Mouse (Mus musculus) liver, postnatal 0 days (tissue): ENCODE measurements around the gene Uroc1. TPM values are rescaled to one million over a fixed set of nuclear protein-coding genes. Genes with fewer than 3 reads are reported as not detected.

ENCODE experiments used
- ATAC-seq: fragments of 200-750 bp; cut with Nextera tagmentation; 2 replicates; pipeline ENCODE4 v1.8.0; 2017; ENCODE audit warnings: mild to moderate bottlenecking, moderate library complexity
- DNase-seq: peaks from one replicate; pipeline ENCODE4 v3.0.0-alpha.2; 2016
- H3K27ac ChIP-seq: fragments of 300-500 bp; sonication (generic); 2 replicates; pipeline ENCODE4 v1.5.1; 2014; ENCODE audit warnings: antibody characterized with exemption, moderate library complexity, mild to moderate bottlenecking, low read depth
- H3K27me3 ChIP-seq: fragments of 300-500 bp; sonication (generic); 2 replicates; pipeline ENCODE4 v1.6.1; 2014; ENCODE audit warnings: low read length, control low read depth, mixed read lengths; ENCODE audit not compliant: insufficient read depth
- H3K36me3 ChIP-seq: fragments of 300-500 bp; sonication (generic); replicated peaks from 2 replicates; pipeline ENCODE4 v1.6.1; 2014; ENCODE audit warnings: mild to moderate bottlenecking, control low read depth, low read length, moderate library complexity, mixed read lengths; ENCODE audit not compliant: insufficient read depth
- H3K4me1 ChIP-seq: fragments of 300-500 bp; sonication (generic); 2 replicates; pipeline ENCODE4 v1.6.1; 2014; ENCODE audit warnings: antibody characterized with exemption, mild to moderate bottlenecking, control low read depth; ENCODE audit not compliant: insufficient read depth
- H3K4me2 ChIP-seq: fragments of 300-500 bp; sonication (generic); 2 replicates; pipeline ENCODE4 v1.6.1; 2014; ENCODE audit warnings: low read depth, mild to moderate bottlenecking, low read length, moderate library complexity, mixed read lengths
- H3K4me3 ChIP-seq: fragments of 300-500 bp; sonication (generic); 2 replicates; pipeline ENCODE4 v1.5.1; 2014; ENCODE audit warnings: low read depth, low read length
- H3K9ac ChIP-seq: fragments of 300-500 bp; sonication (generic); replicated peaks from 2 replicates; pipeline ENCODE4 v1.6.1; 2014; ENCODE audit warnings: mild to moderate bottlenecking, moderate library complexity
- H3K9me3 ChIP-seq: fragments of 300-500 bp; sonication (generic); 2 replicates; pipeline ENCODE4 v1.6.1; 2016; ENCODE audit warnings: mild to moderate bottlenecking, control low read depth, low read length, mixed read lengths
- CTCF ChIP-seq: sonication (generic); IDR thresholded peaks from 2 replicates; pipeline ENCODE4 v1.5.1; 2016; ENCODE audit warnings: antibody characterized with exemption, low read depth
- EP300 ChIP-seq: IDR thresholded peaks from 2 replicates; pipeline ENCODE4 v1.6.1; 2016; ENCODE audit warnings: antibody characterized with exemption, low read depth, mild to moderate bottlenecking
- WGBS: fragments of 180-500 bp; shearing (Covaris S2); extraction: QIAGEN DNeasy Blood & Tissue Kit; methylation state at CpG from one replicate; pipeline ENCODE4 v1.1.7; 2014; ENCODE audit not compliant: insufficient replicate concordance; 5-methylcytosine and 5-hydroxymethylcytosine counted together
- polyA plus RNA-seq: library from polyadenylated mRNA; unstranded; fragments of >200 nt; fragmentation: Nextera tagmentation; extraction: Ambion mirVana; gene quantifications from 2 replicates; pipeline ENCODE4 v1.2.1, GENCODE M21; 2015

Uroc1 gene
- polyA plus RNA-seq, 1 experiment from 2014 or later, result 51.0 TPM

- DNase-seq (no peak), ATAC-seq (no peak)
- H3K27ac ChIP-seq, result no peak overlapping the region
- no peaks in the 10 kb centered on the region for H3K27me3 ChIP-seq
- no peak overlapping the region for H3K4me3 ChIP-seq
- H3K9me3 ChIP-seq, result no peaks in the 10 kb centered on the region
- TF ChIP-seq EP300 (no peak), CTCF (no peak)
- H3K36me3 ChIP-seq, result peaks cover 8% of the 10 kb centered on the region; the same call in 1 of the 2 replicates
- 66% methylated on average over 2 of the region's 2 CpGs for WGBS
- H3K4me2 ChIP-seq, result no peak overlapping the region
- H3K9ac ChIP-seq, result no peak overlapping the region
- no peaks in the 10 kb centered on the region for H3K4me1 ChIP-seq
Observed at GRCm38 (mm10) chr6:90342343-90342742, 9.3 kb downstream of the Uroc1 start.

- no peak for DNase-seq
- TF ChIP-seq CTCF (no peak), EP300 (no peak)
- WGBS, result 59% methylated on average over 4 of the region's 4 CpGs
Observed at GRCm38 (mm10) chr6:90347183-90347582, 14.1 kb downstream of the Uroc1 start.

GRCm38 (mm10) chr6:90348500-90348899 is 15.4 kb downstream of the Uroc1 start:
- no peaks in the 10 kb centered on the region for H3K9me3 ChIP-seq
- TF ChIP-seq CTCF (no peak), EP300 (no peak)
- H3K4me3 ChIP-seq, result no peak overlapping the region
- ATAC-seq (no peak), DNase-seq (no peak)
- 59% methylated on average over 4 of the region's 4 CpGs for WGBS
- no peak overlapping the region for H3K27ac ChIP-seq
- no peak overlapping the region for H3K4me2 ChIP-seq
- H3K36me3 ChIP-seq, result peaks cover 3% of the 10 kb centered on the region; the same call in 1 of the 2 replicates
- H3K4me1 ChIP-seq, result no peaks in the 10 kb centered on the region
- H3K9ac ChIP-seq, result no peak overlapping the region
- H3K27me3 ChIP-seq, result no peaks in the 10 kb centered on the region

More at GRCm38 (mm10) chr6:90347183-90347582, 14.1 kb downstream of the Uroc1 start:
- ATAC-seq, result no peak
- Histone ChIP-seq H3K27ac (no peak overlapping the region), H3K4me3 (no peak overlapping the region), H3K36me3 (peaks cover 3% of the 10 kb centered on the region; the same call in 1 of the 2 replicates), H3K4me2 (no peak overlapping the region), H3K9ac (no peak overlapping the region), H3K9me3 (no peaks in the 10 kb centered on the region), H3K4me1 (no peaks in the 10 kb centered on the region), H3K27me3 (no peaks in the 10 kb centered on the region)

GRCm38 (mm10) chr6:90350011-90350410 is 16.9 kb downstream of the Uroc1 start:
- no peak for TF ChIP-seq EP300
- TF ChIP-seq CTCF, result no peak
- H3K27ac ChIP-seq, result no peak overlapping the region
- H3K9ac ChIP-seq, result no peak overlapping the region
- no peak overlapping the region for H3K4me3 ChIP-seq
- H3K4me1 ChIP-seq, result no peaks in the 10 kb centered on the region
- H3K27me3 ChIP-seq, result no peaks in the 10 kb centered on the region
- no peak for DNase-seq
- peaks cover 3% of the 10 kb centered on the region; the same call in 1 of the 2 replicates for H3K36me3 ChIP-seq
- no peak for ATAC-seq
- H3K4me2 ChIP-seq, result no peak overlapping the region
- H3K9me3 ChIP-seq, result no peaks in the 10 kb centered on the region
- 77% methylated on average over 2 of the region's 2 CpGs for WGBS

- no peak for ATAC-seq
- TF ChIP-seq EP300, result no peak
- no peak for TF ChIP-seq CTCF
- no peak overlapping the region for H3K4me2 ChIP-seq
- no peak for DNase-seq
- H3K4me3 ChIP-seq, result no peak overlapping the region
- no peak overlapping the region for H3K9ac ChIP-seq
- no peaks in the 10 kb centered on the region for H3K9me3 ChIP-seq
- H3K27me3 ChIP-seq, result no peaks in the 10 kb centered on the region
- H3K27ac ChIP-seq, result no peak overlapping the region
- peaks cover 14% of the 10 kb centered on the region; the same call in 1 of the 2 replicates for H3K36me3 ChIP-seq
- WGBS, result 57% methylated on average over 5 of the region's 5 CpGs
- H3K4me1 ChIP-seq, result no peaks in the 10 kb centered on the region
Observed at GRCm38 (mm10) chr6:90358142-90358541, 25.1 kb downstream of the Uroc1 start.

GRCm38 (mm10) chr6:90359445-90359844 is 26.4 kb downstream of the Uroc1 start:
- no peaks in the 10 kb centered on the region for H3K27me3 ChIP-seq
- no peak for DNase-seq
- H3K9ac ChIP-seq, result no peak overlapping the region
- peaks cover 17% of the 10 kb centered on the region; the same call in 1 of the 2 replicates for H3K36me3 ChIP-seq
- H3K4me2 ChIP-seq, result no peak overlapping the region
- no peak overlapping the region for H3K4me3 ChIP-seq
- 57% methylated on average over 2 of the region's 2 CpGs for WGBS
- H3K9me3 ChIP-seq, result no peaks in the 10 kb centered on the region
- H3K4me1 ChIP-seq, result no peaks in the 10 kb centered on the region
- ATAC-seq, result no peak
- no peak overlapping the region for H3K27ac ChIP-seq
- no peak for TF ChIP-seq EP300
- TF ChIP-seq CTCF, result no peak
